Mouse (Mus musculus): ENCODE results near the gene Gm27021.

- no peak for TF ChIP-seq POLR2A (IDR thresholded peaks at IDR 0.05; ENCODE audit: insufficient read depth, low read length)
- TF ChIP-seq EP300 (IDR thresholded peaks at IDR 0.05; ENCODE audit: insufficient read depth, low read depth, low read length) = no peak
These were observed 26.6 kb downstream of the Gm27021 start for GRCm38 (mm10) chr8:120641245-120641644.
